Mouse (Mus musculus) hindbrain, embryonic 13.5 days (tissue): ENCODE measurements around the gene 1300017J02Rik. TPM values are rescaled to one million over a fixed set of nuclear protein-coding genes. Genes with fewer than 3 reads are reported as not detected.

Experiments used
- ATAC-seq: fragments of 200-750 bp; cut with Nextera tagmentation; 2 replicates; pipeline ENCODE4 v1.8.0; 2017; ENCODE audit warnings: moderate TSS enrichment; ENCODE audit not compliant: low FRiP score
- H3K27ac ChIP-seq: fragments of 300-500 bp; sonication (generic); 2 replicates; pipeline ENCODE4 v1.5.1; 2015; ENCODE audit warnings: inconsistent platforms, mild to moderate bottlenecking, moderate library complexity
- H3K27me3 ChIP-seq: fragments of 300-500 bp; sonication (generic); 2 replicates; pipeline ENCODE4 v1.6.1; 2015; ENCODE audit warnings: mild to moderate bottlenecking, inconsistent platforms
- H3K36me3 ChIP-seq: fragments of 300-500 bp; sonication (generic); 2 replicates; pipeline ENCODE4 v1.6.1; 2015; ENCODE audit warnings: mild to moderate bottlenecking, inconsistent platforms
- H3K4me1 ChIP-seq: fragments of 300-500 bp; sonication (generic); replicated peaks from 2 replicates; pipeline ENCODE4 v1.6.1; 2015; ENCODE audit warnings: inconsistent platforms
- H3K4me2 ChIP-seq: fragments of 300-500 bp; sonication (generic); 2 replicates; pipeline ENCODE4 v1.6.1; 2015; ENCODE audit warnings: inconsistent platforms, mild to moderate bottlenecking, moderate library complexity
- H3K4me3 ChIP-seq: fragments of 300-500 bp; sonication (generic); 2 replicates; pipeline ENCODE4 v1.5.1; 2015; ENCODE audit warnings: mild to moderate bottlenecking, inconsistent platforms
- H3K9ac ChIP-seq: fragments of 300-500 bp; sonication (generic); 2 replicates; pipeline ENCODE4 v1.6.1; 2015; ENCODE audit warnings: mild to moderate bottlenecking, inconsistent platforms
- H3K9me3 ChIP-seq: fragments of 300-500 bp; sonication (generic); 2 replicates; pipeline ENCODE4 v1.6.1; 2016; ENCODE audit warnings: inconsistent platforms
- WGBS: fragments of 180-500 bp; shearing (Covaris S2); methylation state at CpG from one replicate; pipeline ENCODE4 v1.1.7; 2015; 5-methylcytosine and 5-hydroxymethylcytosine counted together
- polyA plus RNA-seq: library from polyadenylated mRNA; unstranded; fragments of >200 nt; fragmentation: Nextera tagmentation; extraction: Ambion mirVana; gene quantifications from 2 replicates; pipeline ENCODE4 v1.2.1, GENCODE M21; 2015

The 1300017J02Rik gene
- polyA plus RNA-seq, 1 experiment from 2014 or later = 1.2 TPM

GRCm38 (mm10) chr9:103228370-103229003, 76.4 kb downstream of the 1300017J02Rik start:
- H3K4me3 ChIP-seq = no peak overlapping the region
- H3K4me1 ChIP-seq = peaks cover 8% of the 10 kb centered on the region
- H3K9ac ChIP-seq = no peak overlapping the region
- no peaks in the 10 kb centered on the region for H3K27me3 ChIP-seq
- H3K9me3 ChIP-seq = no peaks in the 10 kb centered on the region
- H3K36me3 ChIP-seq = no peaks in the 10 kb centered on the region
- no peak overlapping the region for H3K27ac ChIP-seq
- ATAC-seq = no peak
- 83% methylated on average over 13 of the region's 13 CpGs for WGBS
- H3K4me2 ChIP-seq = no peak overlapping the region

GRCm38 (mm10) chr9:103227760-103228159, 77.1 kb downstream of the 1300017J02Rik start:
- Histone ChIP-seq H3K27me3 (no peaks in the 10 kb centered on the region), H3K4me3 (no peak overlapping the region), H3K4me1 (peaks cover 8% of the 10 kb centered on the region), H3K9me3 (no peaks in the 10 kb centered on the region), H3K9ac (no peak overlapping the region), H3K4me2 (no peak overlapping the region), H3K27ac (no peak overlapping the region), H3K36me3 (no peaks in the 10 kb centered on the region)
- no peak for ATAC-seq
- 90% methylated on average over 16 of the region's 16 CpGs for WGBS

- no peak for ATAC-seq
- 94% methylated on average over 15 of the region's 15 CpGs for WGBS
- Histone ChIP-seq H3K27ac (no peak overlapping the region), H3K4me1 (peaks cover 8% of the 10 kb centered on the region), H3K9me3 (no peaks in the 10 kb centered on the region), H3K36me3 (no peaks in the 10 kb centered on the region), H3K27me3 (no peaks in the 10 kb centered on the region), H3K4me2 (no peak overlapping the region), H3K4me3 (no peak overlapping the region), H3K9ac (no peak overlapping the region)
Measured at GRCm38 (mm10) chr9:103226806-103227205, 78.1 kb downstream of the 1300017J02Rik start.

- H3K9ac ChIP-seq = no peak overlapping the region
- H3K4me3 ChIP-seq = no peak overlapping the region
- H3K4me2 ChIP-seq = no peak overlapping the region
- WGBS = 65% methylated on average over 3 of the region's 3 CpGs
- H3K9me3 ChIP-seq = no peaks in the 10 kb centered on the region
- no peaks in the 10 kb centered on the region for H3K27me3 ChIP-seq
- H3K36me3 ChIP-seq = no peaks in the 10 kb centered on the region
- H3K27ac ChIP-seq = no peak overlapping the region
- peaks cover 5% of the 10 kb centered on the region for H3K4me1 ChIP-seq
- no peak for ATAC-seq
Measured at GRCm38 (mm10) chr9:103225464-103225863, 79.4 kb downstream of the 1300017J02Rik start.

GRCm38 (mm10) chr9:103224721-103225120, 80.2 kb downstream of the 1300017J02Rik start:
- H3K27ac ChIP-seq = no peak overlapping the region
- WGBS = 94% methylated on average over 7 of the region's 7 CpGs
- no peaks in the 10 kb centered on the region for H3K36me3 ChIP-seq

GRCm38 (mm10) chr9:103214281-103214680, 90.6 kb downstream of the 1300017J02Rik start:
- no peak overlapping the region for H3K9ac ChIP-seq
- no peak for ATAC-seq
- WGBS = 89% methylated on average over 6 of the region's 6 CpGs
- H3K27ac ChIP-seq = no peak overlapping the region
- H3K9me3 ChIP-seq = no peaks in the 10 kb centered on the region
- H3K4me3 ChIP-seq = no peak overlapping the region
- no peaks in the 10 kb centered on the region for H3K4me1 ChIP-seq
- no peaks in the 10 kb centered on the region for H3K36me3 ChIP-seq
- no peaks in the 10 kb centered on the region for H3K27me3 ChIP-seq
- H3K4me2 ChIP-seq = no peak overlapping the region

More at GRCm38 (mm10) chr9:103224721-103225120, 80.2 kb downstream of the 1300017J02Rik start:
- no peaks in the 10 kb centered on the region for H3K9me3 ChIP-seq
- H3K4me3 ChIP-seq = no peak overlapping the region
- no peak for ATAC-seq
- no peaks in the 10 kb centered on the region; the same call in 1 of the 2 replicates for H3K4me1 ChIP-seq
- no peak overlapping the region for H3K9ac ChIP-seq
- H3K4me2 ChIP-seq = no peak overlapping the region
- H3K27me3 ChIP-seq = no peaks in the 10 kb centered on the region

GRCm38 (mm10) chr9:103213631-103214030, 91.3 kb downstream of the 1300017J02Rik start:
- no peak overlapping the region for H3K9ac ChIP-seq
- no peak overlapping the region for H3K4me2 ChIP-seq
- no peaks in the 10 kb centered on the region for H3K4me1 ChIP-seq
- H3K4me3 ChIP-seq = no peak overlapping the region
- H3K27ac ChIP-seq = no peak overlapping the region
- H3K9me3 ChIP-seq = no peaks in the 10 kb centered on the region
- 69% methylated on average over 2 of the region's 2 CpGs for WGBS
- no peak for ATAC-seq
- no peaks in the 10 kb centered on the region for H3K27me3 ChIP-seq
- H3K36me3 ChIP-seq = no peaks in the 10 kb centered on the region

- ATAC-seq = no peak
- Histone ChIP-seq H3K4me1 (peaks cover 3% of the 10 kb centered on the region; the same call in 1 of the 2 replicates), H3K36me3 (no peaks in the 10 kb centered on the region), H3K4me2 (no peak overlapping the region), H3K27me3 (no peaks in the 10 kb centered on the region), H3K9me3 (no peaks in the 10 kb centered on the region), H3K27ac (no peak overlapping the region), H3K4me3 (no peak overlapping the region), H3K9ac (no peak overlapping the region)
- 77% methylated on average over 28 of the region's 28 CpGs for WGBS
Measured at GRCm38 (mm10) chr9:103212654-103213420, 92.0 kb downstream of the 1300017J02Rik start.

GRCm38 (mm10) chr9:103208802-103209423, 96.0 kb downstream of the 1300017J02Rik start:
- Histone ChIP-seq H3K4me1 (peaks cover 4% of the 10 kb centered on the region; the same call in 1 of the 2 replicates), H3K4me2 (no peak overlapping the region), H3K9ac (no peak overlapping the region), H3K27me3 (no peaks in the 10 kb centered on the region), H3K27ac (no peak overlapping the region), H3K4me3 (no peak overlapping the region), H3K36me3 (no peaks in the 10 kb centered on the region), H3K9me3 (no peaks in the 10 kb centered on the region)
- peak; percentile 66; the same call in 1 of the 2 replicates for ATAC-seq
- WGBS = 46% methylated on average over 6 of the region's 6 CpGs

- 10% methylated on average over 16 of the region's 16 CpGs for WGBS
- peaks cover 4% of the 10 kb centered on the region; the same call in 1 of the 2 replicates for H3K4me1 ChIP-seq
- H3K4me3 ChIP-seq = peak overlapping the region; percentile 25
Measured at GRCm38 (mm10) chr9:103207846-103208245, 97.0 kb downstream of the 1300017J02Rik start.

GRCm38 (mm10) chr9:103205786-103206185, 99.1 kb downstream of the 1300017J02Rik start:
- peaks cover 10% of the 10 kb centered on the region for H3K4me1 ChIP-seq
- H3K4me3 ChIP-seq = no peak overlapping the region
- no peak overlapping the region for H3K27ac ChIP-seq
- 90% methylated on average over 5 of the region's 5 CpGs for WGBS
- no peak for ATAC-seq
- H3K9ac ChIP-seq = no peak overlapping the region
- H3K27me3 ChIP-seq = no peaks in the 10 kb centered on the region
- H3K9me3 ChIP-seq = no peaks in the 10 kb centered on the region
- no peaks in the 10 kb centered on the region for H3K36me3 ChIP-seq
- H3K4me2 ChIP-seq = no peak overlapping the region

More at GRCm38 (mm10) chr9:103207846-103208245, 97.0 kb downstream of the 1300017J02Rik start:
- no peak overlapping the region for H3K27ac ChIP-seq
- 0 out of 2 replicates have a peak overlapping the region, but pooled peaks have one; percentile 43 for H3K9ac ChIP-seq
- no peaks in the 10 kb centered on the region for H3K27me3 ChIP-seq
- ATAC-seq = peak; percentile 79
- no peaks in the 10 kb centered on the region for H3K9me3 ChIP-seq
- peak overlapping the region; percentile 50 for H3K4me2 ChIP-seq
- H3K36me3 ChIP-seq = no peaks in the 10 kb centered on the region

GRCm38 (mm10) chr9:103201561-103202260, 103.2 kb downstream of the 1300017J02Rik start, which contains the start of gene Srprb:
Gene Srprb, minus strand, starts transcription at chr9:103202137.
- H3K9ac ChIP-seq = peak within 1 kb of the TSS; percentile 85
- WGBS = under 1% methylated on average over 45 of the region's 45 CpGs

More at GRCm38 (mm10) chr9:103201561-103202260, 103.2 kb downstream of the 1300017J02Rik start, which contains the start of gene Srprb:
- Histone ChIP-seq H3K4me2 (peak within 1 kb of the TSS; percentile 70), H3K36me3 (peaks cover 21% of the 10 kb centered on the region), H3K27me3 (no peaks in the 10 kb centered on the region), H3K4me1 (peaks cover 11% of the 10 kb centered on the region), H3K27ac (peak within 1 kb of the TSS; percentile 85), H3K4me3 (peak within 1 kb of the TSS; percentile 88), H3K9me3 (no peaks in the 10 kb centered on the region)
- peak; percentile 98 for ATAC-seq
